Mouse (Mus musculus): ENCODE measurements around the gene Srpk2. TPM values are rescaled to one million over a fixed set of nuclear protein-coding genes. Genes with fewer than 3 reads are reported as not detected.
"Not testable (repeated sequence)": the region's sequence is repeated elsewhere in the genome, so short reads cannot be mapped to it uniquely, and the experiment has no call there.

Gene Srpk2
- polyA plus RNA-seq, 1 experiment, result 22.8 TPM

DNA sequence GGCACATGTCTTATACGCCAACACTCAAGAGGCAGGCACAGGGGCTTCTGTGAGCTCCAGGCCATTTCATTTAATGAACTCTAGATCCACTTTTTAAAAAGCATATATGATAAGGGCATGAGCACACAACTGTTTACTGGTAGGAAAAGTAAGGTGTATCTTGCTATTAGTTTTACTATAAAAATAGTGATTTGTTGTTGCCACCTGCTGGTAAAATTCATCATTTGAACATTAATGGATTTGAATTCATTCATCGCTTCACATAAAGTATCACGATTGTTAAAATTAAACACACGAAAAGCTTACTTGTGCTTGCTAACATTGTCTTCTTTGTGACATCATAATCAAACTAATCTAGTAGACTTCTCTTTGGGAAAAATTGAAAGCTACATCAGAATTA lies 27.8 kb downstream of the Srpk2 start:
- TF ChIP-seq POLR2A (IDR thresholded peaks at IDR 0.05; ENCODE audit: borderline replicate concordance, control insufficient read depth, low read depth, low read length), result no peak
- TF ChIP-seq CTCF (IDR thresholded peaks at IDR 0.05; ENCODE audit: control insufficient read depth, insufficient read depth, low read length), result no peak
- no peak overlapping the region for H3K4me3 ChIP-seq (replicated peaks; ENCODE audit: control insufficient read depth, low read depth, low read length)
- WGBS, result 78% methylated on average over 4 of the region's 4 CpGs
- peaks cover 2% of the 10 kb centered on the region for H3K4me1 ChIP-seq (ENCODE audit: control insufficient read depth, insufficient read depth, low read length)
- H3K27ac ChIP-seq (ENCODE audit: control insufficient read depth, insufficient read depth, low read depth, low read length, poor library complexity), result no peak overlapping the region

DNA sequence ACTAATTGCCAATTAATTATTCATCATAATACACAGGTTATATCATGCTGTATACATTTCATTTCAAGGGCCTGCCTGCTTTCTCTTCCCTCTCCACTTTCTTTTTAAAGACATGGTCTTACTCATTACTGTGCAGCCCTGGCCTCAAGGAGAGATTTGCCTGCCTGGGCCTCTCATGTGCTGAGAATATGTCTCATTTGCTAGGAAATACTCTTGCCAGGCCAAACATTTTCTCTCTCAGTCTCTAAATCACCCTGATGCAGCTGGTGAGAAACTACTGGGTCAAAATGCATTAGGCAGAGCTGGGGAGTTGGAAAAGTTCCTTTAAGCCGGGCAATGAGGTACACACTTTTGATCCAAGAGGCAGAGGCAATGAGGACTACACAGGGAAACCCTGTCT lies 29.4 kb downstream of the Srpk2 start:
- TF ChIP-seq CTCF (IDR thresholded peaks at IDR 0.05; ENCODE audit: control insufficient read depth, insufficient read depth, low read length), result no peak
- TF ChIP-seq POLR2A (IDR thresholded peaks at IDR 0.05; ENCODE audit: borderline replicate concordance, control insufficient read depth, low read depth, low read length), result no peak
- Histone ChIP-seq H3K4me3 (replicated peaks; ENCODE audit: control insufficient read depth, low read depth, low read length) (no peak overlapping the region), H3K27ac (ENCODE audit: control insufficient read depth, insufficient read depth, low read depth, low read length, poor library complexity) (no peak overlapping the region), H3K4me1 (ENCODE audit: control insufficient read depth, insufficient read depth, low read length) (peaks cover 2% of the 10 kb centered on the region)
- WGBS, result 72% methylated on average over 1 of the region's 1 CpGs

DNA sequence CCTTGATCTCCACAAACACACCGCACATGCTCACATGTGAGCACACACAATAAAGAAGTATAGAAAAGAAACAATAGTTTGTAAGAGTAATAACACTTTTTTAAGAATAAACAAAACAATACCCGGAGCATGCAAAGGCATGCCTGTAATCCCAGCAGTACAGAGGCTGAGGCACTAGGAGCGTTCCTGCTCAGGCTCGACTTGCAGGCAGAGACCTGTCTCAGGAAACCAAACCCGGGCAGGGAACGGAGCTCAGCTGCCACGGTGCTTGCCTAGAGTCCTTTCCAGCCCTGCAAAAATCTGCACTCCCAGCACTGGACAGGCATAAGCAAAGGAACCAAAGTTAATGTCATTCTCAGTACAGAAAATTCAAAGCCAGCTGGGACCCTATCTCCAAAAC lies 32.1 kb downstream of the Srpk2 start:
- 70% methylated on average over 7 of the region's 7 CpGs for WGBS
- TF ChIP-seq CTCF (IDR thresholded peaks at IDR 0.05; ENCODE audit: control insufficient read depth, insufficient read depth, low read length) (no peak), POLR2A (IDR thresholded peaks at IDR 0.05; ENCODE audit: borderline replicate concordance, control insufficient read depth, low read depth, low read length) (no peak)
- Histone ChIP-seq H3K4me3 (replicated peaks; ENCODE audit: control insufficient read depth, low read depth, low read length) (no peak overlapping the region), H3K4me1 (ENCODE audit: control insufficient read depth, insufficient read depth, low read length) (no peaks in the 10 kb centered on the region; the same call in 1 of the 2 replicates), H3K27ac (ENCODE audit: control insufficient read depth, insufficient read depth, low read depth, low read length, poor library complexity) (no peak overlapping the region)

DNA sequence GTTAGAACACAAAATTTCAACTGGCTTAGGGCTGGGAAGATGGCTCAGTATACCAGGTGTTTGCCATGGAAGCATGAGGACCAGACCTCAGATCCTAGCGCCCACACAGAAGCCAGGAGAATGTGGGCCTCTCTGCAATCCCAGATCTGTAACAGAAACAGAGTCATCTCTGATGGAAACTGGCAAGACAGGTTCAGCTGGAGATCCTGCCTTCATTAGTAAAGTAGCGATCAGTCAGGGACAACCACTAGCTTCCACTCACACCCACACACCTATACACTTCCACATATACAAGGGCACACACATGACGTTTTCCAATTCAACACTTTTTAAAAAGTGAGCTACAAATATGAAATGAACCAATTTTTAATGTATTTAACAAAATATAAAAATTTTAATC lies 32.6 kb downstream of the Srpk2 start:
- WGBS, result 83% methylated on average over 3 of the region's 3 CpGs
- H3K4me3 ChIP-seq (replicated peaks; ENCODE audit: control insufficient read depth, low read depth, low read length), result no peak overlapping the region
- H3K27ac ChIP-seq (ENCODE audit: control insufficient read depth, insufficient read depth, low read depth, low read length, poor library complexity), result no peak overlapping the region
- H3K4me1 ChIP-seq (ENCODE audit: control insufficient read depth, insufficient read depth, low read length), result no peaks in the 10 kb centered on the region; the same call in 1 of the 2 replicates
- TF ChIP-seq POLR2A (IDR thresholded peaks at IDR 0.05; ENCODE audit: borderline replicate concordance, control insufficient read depth, low read depth, low read length), result no peak
- TF ChIP-seq CTCF (IDR thresholded peaks at IDR 0.05; ENCODE audit: control insufficient read depth, insufficient read depth, low read length), result no peak

DNA sequence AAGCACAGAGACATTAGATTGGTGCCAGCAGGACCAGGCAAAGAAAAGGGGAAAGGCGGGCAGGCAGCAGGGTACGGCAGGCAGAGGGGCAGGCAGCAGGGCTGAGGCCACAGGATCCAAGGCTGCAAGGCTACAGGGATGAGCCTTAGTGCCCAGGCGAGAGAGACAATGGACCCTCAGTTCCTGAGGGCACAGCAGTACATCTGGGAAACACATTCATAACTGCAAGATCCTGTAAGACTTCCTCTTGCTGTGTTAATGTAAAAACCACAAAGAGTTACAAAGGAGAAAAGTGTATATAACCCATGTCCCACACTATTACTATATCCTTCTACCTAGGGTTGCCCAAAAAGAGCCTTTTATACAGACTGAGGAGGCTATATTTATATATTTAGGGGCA lies 33.9 kb downstream of the Srpk2 start:
- Histone ChIP-seq H3K4me1 (ENCODE audit: control insufficient read depth, insufficient read depth, low read length) (no peaks in the 10 kb centered on the region; the same call in 1 of the 2 replicates), H3K27ac (ENCODE audit: control insufficient read depth, insufficient read depth, low read depth, low read length, poor library complexity) (peak overlapping the region; percentile 18), H3K4me3 (replicated peaks; ENCODE audit: control insufficient read depth, low read depth, low read length) (no peak overlapping the region)
- TF ChIP-seq POLR2A (IDR thresholded peaks at IDR 0.05; ENCODE audit: borderline replicate concordance, control insufficient read depth, low read depth, low read length), result no peak
- TF ChIP-seq CTCF (IDR thresholded peaks at IDR 0.05; ENCODE audit: control insufficient read depth, insufficient read depth, low read length), result no peak
- 24% methylated on average over 3 of the region's 3 CpGs for WGBS

DNA sequence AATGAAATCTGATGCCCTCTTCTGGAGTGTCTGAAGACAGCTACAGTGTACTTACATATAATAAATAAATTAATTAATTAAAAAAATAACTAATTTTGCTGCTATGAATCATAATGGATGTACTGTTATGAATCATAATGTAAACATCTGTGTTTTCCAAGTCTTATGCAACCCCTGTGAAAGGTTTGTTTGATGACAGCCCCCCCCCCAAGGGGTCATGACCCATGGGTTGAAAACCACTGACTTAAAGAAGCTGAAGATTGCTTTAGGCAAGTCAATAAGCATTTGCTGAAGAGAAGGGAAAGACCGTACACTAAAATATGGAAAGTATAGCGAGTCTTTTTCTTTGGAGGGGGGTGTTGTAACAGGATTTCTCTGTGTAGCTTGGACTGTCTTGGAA lies 35.2 kb downstream of the Srpk2 start:
- Histone ChIP-seq H3K4me1 (ENCODE audit: control insufficient read depth, insufficient read depth, low read length) (no peaks in the 10 kb centered on the region; the same call in 1 of the 2 replicates), H3K4me3 (replicated peaks; ENCODE audit: control insufficient read depth, low read depth, low read length) (no peak overlapping the region), H3K27ac (ENCODE audit: control insufficient read depth, insufficient read depth, low read depth, low read length, poor library complexity) (no peak overlapping the region)
- TF ChIP-seq POLR2A (IDR thresholded peaks at IDR 0.05; ENCODE audit: borderline replicate concordance, control insufficient read depth, low read depth, low read length) (no peak), CTCF (IDR thresholded peaks at IDR 0.05; ENCODE audit: control insufficient read depth, insufficient read depth, low read length) (no peak)
- WGBS, result 86% methylated on average over 2 of the region's 2 CpGs

DNA sequence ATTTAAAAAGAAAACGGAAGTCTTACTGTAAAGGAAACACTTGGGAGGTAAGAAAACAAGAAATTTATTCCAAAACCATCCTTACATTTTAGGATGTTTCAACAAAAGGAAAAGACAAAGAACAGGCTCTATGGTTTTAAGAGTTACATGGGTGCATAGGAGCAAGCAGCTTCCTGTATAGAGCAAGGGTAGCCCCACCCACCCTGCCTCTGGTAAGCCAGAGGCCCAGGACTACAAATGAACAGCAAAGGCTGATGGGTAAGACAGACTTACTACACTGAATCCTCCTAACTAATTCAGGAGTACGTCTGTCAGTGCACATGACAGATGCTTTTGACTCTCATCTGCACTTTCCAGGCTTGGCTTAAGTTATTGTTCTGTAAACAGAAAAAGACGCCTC lies 38.7 kb downstream of the Srpk2 start:
- TF ChIP-seq CTCF (IDR thresholded peaks at IDR 0.05; ENCODE audit: control insufficient read depth, insufficient read depth, low read length) (no peak), POLR2A (IDR thresholded peaks at IDR 0.05; ENCODE audit: borderline replicate concordance, control insufficient read depth, low read depth, low read length) (no peak)
- Histone ChIP-seq H3K4me3 (replicated peaks; ENCODE audit: control insufficient read depth, low read depth, low read length) (no peak overlapping the region), H3K27ac (ENCODE audit: control insufficient read depth, insufficient read depth, low read depth, low read length, poor library complexity) (no peak overlapping the region), H3K4me1 (ENCODE audit: control insufficient read depth, insufficient read depth, low read length) (no peaks in the 10 kb centered on the region; the same call in 1 of the 2 replicates)
- WGBS, result 83% methylated on average over 3 of the region's 3 CpGs

DNA sequence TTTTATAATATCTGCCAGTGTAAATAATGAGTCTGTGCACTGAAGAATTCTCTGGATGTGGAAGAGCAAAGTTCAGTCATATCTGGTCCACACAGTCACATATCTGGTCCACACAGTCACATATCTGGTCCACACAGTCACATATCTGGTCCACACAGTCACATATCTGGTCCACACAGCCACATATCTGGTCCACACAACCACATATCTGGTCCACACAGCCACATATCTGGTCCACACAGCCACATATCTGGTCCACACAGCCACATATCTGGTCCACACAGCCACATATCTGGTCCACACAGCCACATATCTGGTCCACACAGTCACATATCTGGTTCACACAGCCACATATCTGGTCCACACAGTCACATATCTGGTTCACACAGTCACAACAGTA lies 45.2 kb downstream of the Srpk2 start:
- not testable (repeated sequence) for H3K4me3 ChIP-seq (replicated peaks; ENCODE audit: control insufficient read depth, low read depth, low read length); H3K27ac ChIP-seq (ENCODE audit: control insufficient read depth, insufficient read depth, low read depth, low read length, poor library complexity); H3K4me1 ChIP-seq (ENCODE audit: control insufficient read depth, insufficient read depth, low read length)

DNA sequence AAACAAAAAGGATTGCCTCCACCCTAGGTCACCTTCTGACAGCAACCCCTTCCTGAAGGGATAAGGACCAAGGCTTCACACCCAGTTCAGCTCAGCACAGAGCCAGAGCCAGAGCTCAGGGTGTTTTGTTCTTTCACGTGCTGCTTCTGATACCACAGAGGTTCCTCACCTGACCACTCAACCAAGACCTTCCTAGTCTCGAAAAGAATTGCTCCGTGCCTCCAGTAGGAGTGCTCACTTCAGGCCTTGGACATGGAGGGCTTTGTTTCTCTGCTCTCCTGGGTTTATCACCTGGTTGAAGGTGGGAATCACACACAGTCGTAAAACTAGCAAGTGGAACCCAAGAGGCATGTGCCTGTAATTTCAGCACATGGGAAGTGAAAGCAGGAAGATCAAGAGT lies 46.4 kb downstream of the Srpk2 start:
- Histone ChIP-seq H3K4me3 (replicated peaks; ENCODE audit: control insufficient read depth, low read depth, low read length) (no peak overlapping the region), H3K27ac (ENCODE audit: control insufficient read depth, insufficient read depth, low read depth, low read length, poor library complexity) (no peak overlapping the region), H3K4me1 (ENCODE audit: control insufficient read depth, insufficient read depth, low read length) (no peaks in the 10 kb centered on the region; the same call in 1 of the 2 replicates)
- 45% methylated on average over 4 of the region's 4 CpGs for WGBS
- TF ChIP-seq CTCF (IDR thresholded peaks at IDR 0.05; ENCODE audit: control insufficient read depth, insufficient read depth, low read length) (no peak), POLR2A (IDR thresholded peaks at IDR 0.05; ENCODE audit: borderline replicate concordance, control insufficient read depth, low read depth, low read length) (no peak)
